Mouse (Mus musculus) retina, embryonic 14.5 days (tissue): ENCODE results near the gene 4930432K21Rik.

ENCODE experiments used
- DNase-seq: peaks from one replicate; pipeline ENCODE4 v3.0.0-alpha.2; 2015; ENCODE audit warnings: low spot score

4930432K21Rik gene

GRCm38 (mm10) chr8:84147769-84148530 is at the start of gene 4930432K21Rik, which contains the start of gene Cc2d1a:
Gene 4930432K21Rik (plus strand): TSS chr8:84148025.
Gene Cc2d1a (minus strand): TSS chr8:84147936.
- DNase-seq = peak; percentile 95

GRCm38 (mm10) chr8:84098376-84098775 is 49.4 kb upstream of the 4930432K21Rik start:
- DNase-seq = no peak

GRCm38 (mm10) chr8:84101476-84102270 is 46.2 kb upstream of the 4930432K21Rik start:
- no peak for DNase-seq

GRCm38 (mm10) chr8:84103601-84104000 is 44.2 kb upstream of the 4930432K21Rik start:
- no peak for DNase-seq

GRCm38 (mm10) chr8:84104221-84104620 is 43.6 kb upstream of the 4930432K21Rik start:
- DNase-seq = peak; percentile 81

- DNase-seq = peak; percentile 99
Measured at GRCm38 (mm10) chr8:84104697-84105609, 42.9 kb upstream of the 4930432K21Rik start, which contains the start of gene Dcaf15. Gene Dcaf15 (minus strand): TSS chr8:84104768.

GRCm38 (mm10) chr8:84105676-84106075 is 42.1 kb upstream of the 4930432K21Rik start:
- no peak for DNase-seq

- DNase-seq = no peak
Measured at GRCm38 (mm10) chr8:84106216-84107040, 41.4 kb upstream of the 4930432K21Rik start.

- peak; percentile 55 for DNase-seq
Measured at GRCm38 (mm10) chr8:84115646-84116045, 32.2 kb upstream of the 4930432K21Rik start.

- DNase-seq = no peak
Measured at GRCm38 (mm10) chr8:84122151-84122550, 25.7 kb upstream of the 4930432K21Rik start.

- peak; percentile 16 for DNase-seq
Measured at GRCm38 (mm10) chr8:84125656-84126055, 22.2 kb upstream of the 4930432K21Rik start, which contains the start of gene Podnl1. Gene Podnl1 (plus strand): TSS chr8:84125989.

- DNase-seq = no peak
Measured at GRCm38 (mm10) chr8:84126742-84127141, 21.1 kb upstream of the 4930432K21Rik start.

- no peak for DNase-seq
Measured at GRCm38 (mm10) chr8:84127202-84127901, 20.5 kb upstream of the 4930432K21Rik start.

GRCm38 (mm10) chr8:84128277-84128676 is 19.5 kb upstream of the 4930432K21Rik start:
- peak; percentile 24 for DNase-seq

- no peak for DNase-seq
Measured at GRCm38 (mm10) chr8:84130806-84131205, 17.0 kb upstream of the 4930432K21Rik start.

GRCm38 (mm10) chr8:84132225-84132624 is 15.6 kb upstream of the 4930432K21Rik start:
- DNase-seq = no peak

- peak; percentile 59 for DNase-seq
Measured at GRCm38 (mm10) chr8:84137848-84138247, 10.0 kb upstream of the 4930432K21Rik start.

- no peak for DNase-seq
Measured at GRCm38 (mm10) chr8:84140838-84141237, 7.0 kb upstream of the 4930432K21Rik start.

- no peak for DNase-seq
Measured at GRCm38 (mm10) chr8:84144636-84145245, 3.1 kb upstream of the 4930432K21Rik start.

GRCm38 (mm10) chr8:84147324-84147766 is 480 bp upstream of the 4930432K21Rik start:
- DNase-seq = no peak
